Mouse (Mus musculus) megakaryocyte progenitor cell, adult 5-6 weeks (primary cell): ENCODE measurements around the gene Baz1b. TPM values are rescaled to one million over a fixed set of nuclear protein-coding genes. Genes with fewer than 3 reads are reported as not detected.

Source experiments
- ATAC-seq: replicated peaks from 2 replicates; pipeline ENCODE4 v1.8.0; 2016; ENCODE audit warnings: mild to moderate bottlenecking, moderate TSS enrichment, inconsistent platforms; ENCODE audit not compliant: poor library complexity
- total RNA-seq, 2 experiments: library from RNA; stranded (forward) in 1 of 2; stranded (reverse) in 1 of 2; fragments of 157-497, 149-512 nt in 1 of 2; fragments of 200-1000 nt in 1 of 2; gene quantifications; 2 replicates each; pipeline versions ENCODE4 v1.2.3 to v1.2.4; 2015 to 2017

Gene Baz1b
- total RNA-seq, 2 experiments from 2014 or later = 90.2 to 128 TPM

DNA sequence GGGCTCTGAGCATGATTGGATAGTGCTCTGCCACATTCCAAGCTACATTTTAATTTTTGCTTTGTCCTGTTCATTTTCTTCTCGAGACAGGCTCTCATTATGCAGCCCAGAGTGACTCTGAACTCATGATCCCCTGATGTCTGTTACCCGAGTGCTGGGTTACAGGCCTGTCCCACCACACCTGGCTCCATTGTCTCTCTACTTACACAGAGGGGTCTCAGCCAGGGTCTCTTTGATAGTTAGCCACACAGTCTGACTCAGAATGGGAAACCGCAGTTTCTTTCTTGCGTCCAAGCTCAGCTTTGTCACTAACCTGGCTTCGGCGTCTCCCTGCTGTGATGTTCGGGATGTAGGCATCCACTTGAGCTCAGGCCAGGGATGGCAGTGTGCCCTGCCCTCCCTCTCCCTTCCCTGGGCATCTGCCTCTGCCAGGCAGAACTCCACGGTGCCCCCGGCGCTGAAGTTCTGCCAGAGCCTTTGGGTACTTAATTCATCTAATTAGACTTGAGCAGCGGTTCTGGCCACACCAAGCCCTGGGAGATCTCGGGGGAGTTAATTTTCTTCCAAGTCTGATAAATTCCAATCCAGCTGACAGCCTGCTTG is 84.6 kb downstream of the Baz1b start:
- no peak for ATAC-seq

DNA sequence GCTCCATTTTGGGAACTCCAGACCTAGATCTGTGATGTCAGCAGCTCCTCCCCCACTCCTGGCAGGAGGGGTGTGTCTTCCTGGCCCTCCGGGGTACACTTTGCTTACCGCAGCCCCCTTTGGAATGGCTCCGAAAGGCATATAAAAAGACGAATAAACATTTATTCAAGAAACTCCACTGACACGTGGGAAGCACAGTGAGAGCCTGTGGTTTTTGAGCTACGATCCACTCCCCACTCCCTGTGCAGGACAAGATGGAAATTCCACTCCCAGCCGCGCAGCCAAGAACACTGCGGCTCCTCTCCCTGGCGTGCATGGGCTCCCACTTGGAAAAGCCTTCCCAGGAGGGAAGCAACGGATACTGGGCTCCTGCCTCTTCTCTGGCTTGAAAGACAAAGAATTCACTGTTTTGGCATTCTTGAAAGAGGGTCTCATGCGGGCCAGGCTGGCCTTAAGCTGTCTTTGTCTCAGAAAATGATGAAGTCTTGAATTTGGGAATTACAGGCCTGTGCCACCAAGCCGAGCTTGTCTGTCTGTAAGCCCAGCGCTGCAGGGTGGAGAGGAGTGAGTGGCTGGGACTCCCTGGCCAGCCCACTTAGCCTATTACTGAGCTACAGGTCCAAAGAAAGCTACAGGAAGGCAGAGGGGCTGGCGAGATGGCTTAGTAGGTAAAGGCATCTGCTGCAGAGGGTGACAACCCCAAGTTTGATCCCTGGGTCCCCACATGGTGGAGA is 87.8 kb downstream of the Baz1b start:
- ATAC-seq = no peak

DNA sequence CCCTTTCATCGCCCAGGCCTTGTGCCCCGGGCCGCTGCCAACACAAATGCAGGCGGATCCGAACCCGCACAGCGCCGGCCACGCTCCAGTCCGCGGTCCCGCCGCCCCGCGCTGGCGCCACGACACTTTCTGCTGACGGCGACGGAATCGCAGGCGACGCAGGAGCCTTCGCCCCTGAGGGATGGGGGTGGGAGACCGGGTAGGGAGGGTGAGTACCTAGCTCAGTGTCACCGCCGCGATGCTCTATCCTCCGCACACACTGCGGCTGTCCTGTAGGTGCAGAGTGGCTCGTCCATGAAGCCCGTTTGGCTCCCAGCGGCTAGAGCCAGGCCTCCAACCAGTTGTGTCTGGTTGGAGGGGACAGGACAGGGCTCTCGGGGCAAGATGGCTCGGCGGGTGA is 89.5 kb downstream of the Baz1b start:
- no peak for ATAC-seq

DNA sequence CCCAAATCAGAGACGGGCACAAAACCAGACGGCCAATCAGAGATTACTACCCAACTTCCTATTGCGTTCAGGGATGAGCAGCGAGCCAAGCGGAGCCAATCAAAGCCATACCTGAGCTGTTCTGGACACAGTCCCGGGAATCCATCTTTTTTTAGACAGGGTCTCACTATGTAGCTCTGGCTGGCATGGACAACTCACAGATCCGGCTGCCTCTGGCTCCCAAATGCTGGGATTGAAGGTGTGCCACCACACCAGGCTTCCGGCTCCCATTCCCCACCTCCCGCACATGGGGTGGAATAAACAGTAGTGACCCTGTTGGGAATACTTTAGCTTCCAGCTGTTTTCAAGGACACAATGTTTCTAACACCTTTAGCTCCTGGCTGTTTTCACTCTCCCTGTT is 93.2 kb downstream of the Baz1b start:
- ATAC-seq = no peak

DNA sequence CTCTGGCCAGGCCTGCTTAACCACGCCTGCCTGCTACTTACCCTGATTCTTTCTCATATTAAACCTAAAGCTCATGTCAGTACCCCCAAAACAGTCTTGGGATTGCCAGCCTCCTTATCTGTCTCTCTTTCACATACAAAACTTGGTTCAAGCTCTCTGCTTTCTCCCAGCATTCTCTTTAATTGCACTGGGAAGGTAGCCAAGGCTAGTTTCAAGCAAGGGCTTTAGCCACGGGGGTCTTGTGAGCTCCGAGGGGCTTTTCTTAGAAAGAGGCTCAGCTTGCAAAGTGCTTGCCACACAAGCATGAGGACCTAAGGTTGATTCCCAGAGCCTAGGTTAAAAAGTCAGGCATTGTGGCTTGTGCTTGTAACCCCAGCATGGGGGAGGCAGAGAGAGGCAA is 98.1 kb downstream of the Baz1b start:
- ATAC-seq = no peak

DNA sequence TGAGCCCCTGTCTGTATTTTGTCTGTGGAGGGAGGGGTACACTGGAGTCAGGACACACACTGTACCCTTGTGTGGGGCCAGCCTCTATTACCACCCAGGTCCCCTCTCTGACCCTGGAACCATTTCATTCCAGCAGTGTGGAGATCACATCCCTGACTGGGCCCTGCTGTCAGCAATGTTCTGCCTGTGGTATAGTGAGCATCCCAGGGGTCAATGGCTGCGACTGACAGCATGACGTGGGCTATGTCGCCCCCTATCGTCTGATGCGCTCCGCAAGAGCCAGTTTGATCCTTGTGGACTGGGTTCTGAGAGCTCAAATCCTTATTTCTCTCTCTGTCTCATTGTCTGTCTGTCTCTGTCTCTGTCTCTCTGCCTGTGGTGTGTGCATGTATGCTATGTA is 99.1 kb downstream of the Baz1b start:
- peak; percentile 95 for ATAC-seq

DNA sequence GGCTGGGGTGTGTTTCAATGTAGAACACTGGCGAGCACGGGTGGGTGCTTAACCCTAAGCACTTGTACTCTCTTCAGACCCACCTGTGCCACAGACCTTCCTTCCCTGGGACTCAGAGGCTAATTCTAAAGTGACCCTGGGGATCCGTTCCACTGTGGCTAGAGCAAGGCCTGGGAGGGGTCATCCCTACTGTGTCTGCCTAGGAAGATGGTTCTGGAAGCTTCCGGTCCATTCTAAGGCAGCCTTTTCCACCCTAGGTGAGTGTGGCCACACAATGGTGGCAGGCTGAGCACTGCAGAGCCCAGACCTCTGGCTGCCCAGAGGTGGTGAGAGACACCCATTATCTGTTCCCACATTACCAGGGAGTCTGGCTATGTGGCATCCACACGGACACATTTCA is 99.9 kb downstream of the Baz1b start:
- no peak for ATAC-seq

DNA sequence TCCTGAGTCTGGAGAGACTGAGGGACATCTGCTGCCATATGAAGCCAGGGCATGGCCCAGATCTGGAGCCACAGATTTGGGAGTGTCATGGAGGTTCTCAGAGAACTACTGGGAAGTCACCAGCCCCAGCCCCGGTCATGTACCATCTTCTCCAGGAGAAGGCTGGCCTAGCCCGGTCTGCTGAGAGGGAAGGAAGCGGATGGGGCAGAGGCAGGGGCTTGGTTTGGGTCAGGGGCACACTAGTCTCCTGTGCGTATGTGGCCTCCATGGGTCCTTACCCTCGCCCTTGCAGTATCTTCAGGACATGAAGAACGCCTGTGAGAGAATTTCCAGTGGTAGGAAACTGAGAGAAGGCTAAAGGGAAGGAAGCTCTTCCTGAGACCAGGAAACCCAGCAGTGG is 103.6 kb downstream of the Baz1b start:
- no peak for ATAC-seq

DNA sequence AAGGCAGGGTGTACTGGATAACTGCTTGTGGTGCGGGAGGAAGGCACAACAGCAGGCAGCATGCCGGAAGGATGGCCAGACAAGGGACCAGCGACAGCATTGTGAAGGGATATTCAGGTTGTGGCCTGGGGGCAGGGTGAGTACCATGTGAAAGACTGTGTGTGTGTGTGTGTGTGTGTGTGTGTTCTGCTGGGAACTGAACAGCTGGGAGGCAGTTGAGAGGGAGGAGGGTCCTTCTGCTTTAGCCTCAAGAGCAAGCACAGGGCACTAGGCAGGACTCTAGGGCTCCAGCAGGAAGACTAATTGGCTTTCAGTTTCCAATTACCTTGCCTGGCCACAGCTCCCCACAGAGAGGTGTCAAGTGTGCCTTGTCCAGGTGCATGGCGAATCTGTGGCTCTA is 104.1 kb downstream of the Baz1b start:
- no peak for ATAC-seq

DNA sequence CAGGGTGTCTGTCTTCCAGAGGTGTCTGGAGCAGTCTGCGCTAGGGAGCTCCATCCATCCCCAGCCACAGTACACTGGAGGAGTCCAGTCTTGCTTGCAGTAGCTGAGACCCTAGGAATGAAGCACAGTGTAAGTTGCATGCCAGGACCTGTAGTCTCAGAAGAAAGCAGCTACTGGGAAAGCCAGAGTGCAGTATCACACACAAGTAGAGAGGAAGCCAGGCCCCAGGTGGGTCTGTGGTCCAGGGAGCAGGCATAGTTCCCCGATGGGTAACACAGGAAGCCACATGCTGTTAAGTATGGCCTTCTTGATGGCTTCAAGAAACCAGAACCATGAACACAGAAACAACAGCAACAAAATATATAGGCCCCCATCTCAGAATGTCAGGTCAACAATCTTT is 104.9 kb downstream of the Baz1b start:
- ATAC-seq = no peak

Other genes starting within 250 kb of the Baz1b start
- gene Cldn4, start 240.3 kb upstream of the Baz1b start, total RNA-seq (2015) = not detected in 2 replicates
- not detected in 2 replicates for gene Cldn4, start 240.3 kb upstream of the Baz1b start, total RNA-seq (2017)
- gene Cldn3, start 201.1 kb upstream of the Baz1b start, total RNA-seq (2015) = not detected in 2 replicates
- not detected in 2 replicates for gene Cldn3, start 201.1 kb upstream of the Baz1b start, total RNA-seq (2017)
- gene Abhd11, start 178.1 kb upstream of the Baz1b start, total RNA-seq (2015) = 133 and 142 TPM in 2 replicates
- 59.3 and 65.3 TPM in 2 replicates for gene Abhd11, start 178.1 kb upstream of the Baz1b start, total RNA-seq (2017)
- 0.39 and 1.2 TPM in 2 replicates for gene Stx1a, start 163.8 kb upstream of the Baz1b start, total RNA-seq (2015)
- gene Stx1a, start 163.8 kb upstream of the Baz1b start, total RNA-seq (2017) = 0.04 and 0.44 TPM in 2 replicates
- 18.0 and 18.6 TPM in 2 replicates for gene Dnajc30, start 123.1 kb upstream of the Baz1b start, total RNA-seq (2015)
- gene Dnajc30, start 123.1 kb upstream of the Baz1b start, total RNA-seq (2017) = 7.4 and 8.9 TPM in 2 replicates
- gene Bud23, start 122.3 kb upstream of the Baz1b start, total RNA-seq (2015) = 60.7 and 61.7 TPM in 2 replicates
- 55.7 and 78.6 TPM in 2 replicates for gene Bud23, start 122.3 kb upstream of the Baz1b start, total RNA-seq (2017)
- gene Vps37d, start 109.0 kb upstream of the Baz1b start, total RNA-seq (2015) = not detected in 2 replicates
- not detected in 2 replicates for gene Vps37d, start 109.0 kb upstream of the Baz1b start, total RNA-seq (2017)
- 0.07 and 0.27 TPM in 2 replicates for gene Mlxipl, start 97.4 kb upstream of the Baz1b start, total RNA-seq (2015)
- not detected in 2 replicates for gene Mlxipl, start 97.4 kb upstream of the Baz1b start, total RNA-seq (2017)
- 10.9 and 11.0 TPM in 2 replicates for gene Tbl2, start 37.6 kb upstream of the Baz1b start, total RNA-seq (2015)
- gene Tbl2, start 37.6 kb upstream of the Baz1b start, total RNA-seq (2017) = 14.9 and 18.7 TPM in 2 replicates
- 18.1 and 18.7 TPM in 2 replicates for gene Bcl7b, start 19.0 kb upstream of the Baz1b start, total RNA-seq (2015)
- gene Bcl7b, start 19.0 kb upstream of the Baz1b start, total RNA-seq (2017) = 24.8 and 25.2 TPM in 2 replicates
- 0.42 and 0.59 TPM in 2 replicates for gene Fzd9, start 64.0 kb downstream of the Baz1b start, total RNA-seq (2015)
- gene Fzd9, start 64.0 kb downstream of the Baz1b start, total RNA-seq (2017) = 0.12 and 0.14 TPM in 2 replicates
- not detected in 2 replicates for gene Fkbp6, start 162.8 kb downstream of the Baz1b start, total RNA-seq (2015)
- gene Fkbp6, start 162.8 kb downstream of the Baz1b start, total RNA-seq (2017) = 0.25 TPM in 1 of 2 replicates, not detected in the other
- gene Trim50, start 166.0 kb downstream of the Baz1b start, total RNA-seq (2015) = not detected in 2 replicates
- gene Trim50, start 166.0 kb downstream of the Baz1b start, total RNA-seq (2017) = not detected in 2 replicates
- 15.8 and 18.2 TPM in 2 replicates for gene Nsun5, start 182.7 kb downstream of the Baz1b start, total RNA-seq (2015)
- 22.0 and 24.3 TPM in 2 replicates for gene Nsun5, start 182.7 kb downstream of the Baz1b start, total RNA-seq (2017)
- gene Pom121, start 207.3 kb downstream of the Baz1b start, total RNA-seq (2015) = 59.8 and 60.9 TPM in 2 replicates
- 7.0 and 7.9 TPM in 2 replicates for gene Pom121, start 207.3 kb downstream of the Baz1b start, total RNA-seq (2017)